Mouse (Mus musculus) testis, adult 2 months (tissue): ENCODE measurements at regions not wholly inside any gene's neighbourhood (a gene's known extent, or its start where the extent isn't known, plus 50 kb on each side); places are given as distances from the start of the nearest gene placed in this dataset.

Experiments used
- CTCF ChIP-seq: fragments of 200-500 bp; IDR thresholded peaks from 2 replicates; pipeline ENCODE4 v1.5.1; 2012; ENCODE audit warnings: low read depth, mild to moderate bottlenecking, inconsistent platforms, low read length, moderate library complexity; ENCODE audit not compliant: control insufficient read depth, insufficient read depth, insufficient replicate concordance
- POLR2A ChIP-seq: fragments of 200-500 bp; IDR thresholded peaks from 2 replicates; pipeline ENCODE4 v1.6.1; 2012; ENCODE audit warnings: low read depth, mild to moderate bottlenecking, inconsistent platforms, low read length, moderate library complexity; ENCODE audit not compliant: control insufficient read depth

DNA sequence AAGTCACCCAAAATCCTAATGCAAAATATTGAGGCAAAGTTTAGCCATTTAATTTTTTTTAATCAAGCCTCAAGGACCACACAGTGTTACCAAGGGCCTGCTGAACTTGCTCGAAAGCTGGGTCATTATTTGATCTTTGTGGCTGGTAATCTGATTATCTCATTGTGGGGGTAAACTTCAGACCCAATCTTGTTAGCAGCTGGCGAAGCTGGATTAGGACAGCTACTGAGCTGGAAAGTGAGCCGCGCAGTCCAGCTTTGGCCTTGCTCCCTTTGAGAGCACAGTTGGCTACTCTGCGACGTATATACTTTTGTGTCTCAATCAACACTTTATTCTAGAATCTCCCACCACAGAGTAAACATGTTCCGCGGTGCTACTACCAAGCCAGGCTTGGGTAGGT, 72.1 kb downstream of the Barhl2 start:
- TF ChIP-seq POLR2A (no peak), CTCF (no peak)
